Mouse (Mus musculus): ENCODE measurements around the gene Wdr95. TPM values are rescaled to one million over a fixed set of nuclear protein-coding genes. Genes with fewer than 3 reads are reported as not detected.
A peak's percentile ranks its signal among the peaks of the same experiment; 100 is the strongest.
"Not testable (repeated sequence)": the region's sequence is repeated elsewhere in the genome, so short reads cannot be mapped to it uniquely, and the experiment has no call there.

The Wdr95 gene
- polyA plus RNA-seq, 1 experiment from 2014 or later = not detected

- Histone ChIP-seq H3K27ac (peak overlapping the region; percentile 52), H3K9me3 (no peaks in the 10 kb centered on the region), H3K4me2 (replicated peaks) (peak overlapping the region; percentile 33; the same call in 1 of the 2 replicates), H3K9ac (no peak overlapping the region), H3K36me3 (no peaks in the 10 kb centered on the region), H3K4me1 (replicated peaks) (peaks cover 7% of the 10 kb centered on the region), H3K27me3 (replicated peaks) (no peaks in the 10 kb centered on the region), H3K4me3 (replicated peaks) (no peak overlapping the region)
- 19% methylated on average over 16 of the region's 16 CpGs for WGBS
- ATAC-seq = peak; percentile 73
These were observed 4.1 kb upstream of the Wdr95 start for GRCm38 (mm10) chr5:149524242-149524858.

- H3K9me3 ChIP-seq = no peaks in the 10 kb centered on the region
- 46% methylated on average over 6 of the region's 6 CpGs for WGBS
- H3K4me3 ChIP-seq (replicated peaks) = no peak overlapping the region
- peaks cover 7% of the 10 kb centered on the region for H3K4me1 ChIP-seq (replicated peaks)
- no peak overlapping the region for H3K27ac ChIP-seq
- no peak for ATAC-seq
- peak overlapping the region; percentile 33; the same call in 1 of the 2 replicates for H3K4me2 ChIP-seq (replicated peaks)
- no peaks in the 10 kb centered on the region for H3K27me3 ChIP-seq (replicated peaks)
- no peak overlapping the region for H3K9ac ChIP-seq
- no peaks in the 10 kb centered on the region for H3K36me3 ChIP-seq
These were observed 3.3 kb upstream of the Wdr95 start for GRCm38 (mm10) chr5:149525055-149525785.

- WGBS = 30% methylated on average over 10 of the region's 10 CpGs
- Histone ChIP-seq H3K4me2 (replicated peaks) (no peak overlapping the region), H3K4me3 (replicated peaks) (no peak overlapping the region), H3K4me1 (replicated peaks) (peaks cover 7% of the 10 kb centered on the region), H3K9ac (no peak overlapping the region), H3K27ac (peak overlapping the region; percentile 1; the same call in 1 of the 2 replicates), H3K36me3 (no peaks in the 10 kb centered on the region), H3K9me3 (no peaks in the 10 kb centered on the region), H3K27me3 (replicated peaks) (no peaks in the 10 kb centered on the region)
- ATAC-seq = no peak
These were observed 2.0 kb upstream of the Wdr95 start for GRCm38 (mm10) chr5:149526467-149526951.

- 82% methylated on average over 4 of the region's 4 CpGs for WGBS
- not testable (repeated sequence) for H3K9ac ChIP-seq; H3K4me1 ChIP-seq (replicated peaks); H3K36me3 ChIP-seq; H3K27me3 ChIP-seq (replicated peaks); H3K4me2 ChIP-seq (replicated peaks); H3K4me3 ChIP-seq (replicated peaks); ATAC-seq; H3K27ac ChIP-seq; H3K9me3 ChIP-seq
These were observed 1.2 kb upstream of the Wdr95 start for GRCm38 (mm10) chr5:149527292-149527691.

- no peak overlapping the region for H3K4me2 ChIP-seq (replicated peaks)
- H3K9ac ChIP-seq = no peak overlapping the region
- 88% methylated on average over 2 of the region's 2 CpGs for WGBS
- no peaks in the 10 kb centered on the region for H3K27me3 ChIP-seq (replicated peaks)
- H3K27ac ChIP-seq = no peak overlapping the region
- no peak for ATAC-seq
- no peaks in the 10 kb centered on the region for H3K9me3 ChIP-seq
- H3K4me3 ChIP-seq (replicated peaks) = no peak overlapping the region
- H3K36me3 ChIP-seq = no peaks in the 10 kb centered on the region
- 0 out of 2 replicates have a peak, but pooled peaks cover 6% of the 10 kb centered on the region for H3K4me1 ChIP-seq (replicated peaks)
These were observed 5.4 kb downstream of the Wdr95 start for GRCm38 (mm10) chr5:149533847-149534246.

GRCm38 (mm10) chr5:149536005-149536404 is 7.5 kb downstream of the Wdr95 start:
- Histone ChIP-seq H3K9ac (no peak overlapping the region), H3K36me3 (no peaks in the 10 kb centered on the region), H3K4me2 (replicated peaks) (no peak overlapping the region), H3K27ac (no peak overlapping the region), H3K4me3 (replicated peaks) (no peak overlapping the region), H3K27me3 (replicated peaks) (no peaks in the 10 kb centered on the region), H3K9me3 (no peaks in the 10 kb centered on the region), H3K4me1 (replicated peaks) (0 out of 2 replicates have a peak, but pooled peaks cover 6% of the 10 kb centered on the region)
- ATAC-seq = no peak
- WGBS = 68% methylated on average over 9 of the region's 9 CpGs

- no peak; the same call in 1 of the 2 replicates for ATAC-seq
- H3K9ac ChIP-seq = no peak overlapping the region
- H3K4me3 ChIP-seq (replicated peaks) = peak overlapping the region; percentile 15; the same call in 1 of the 2 replicates
- 21% methylated on average over 16 of the region's 16 CpGs for WGBS
- H3K9me3 ChIP-seq = no peaks in the 10 kb centered on the region
- H3K4me1 ChIP-seq (replicated peaks) = 0 out of 2 replicates have a peak, but pooled peaks cover 6% of the 10 kb centered on the region
- H3K27me3 ChIP-seq (replicated peaks) = no peaks in the 10 kb centered on the region
- peak overlapping the region; percentile 58 for H3K4me2 ChIP-seq (replicated peaks)
- H3K27ac ChIP-seq = no peak overlapping the region
- H3K36me3 ChIP-seq = no peaks in the 10 kb centered on the region
These were observed 9.5 kb downstream of the Wdr95 start for GRCm38 (mm10) chr5:149537796-149538511.

GRCm38 (mm10) chr5:149538531-149538930 is 10.1 kb downstream of the Wdr95 start:
- no peak overlapping the region for H3K27ac ChIP-seq
- no peak overlapping the region for H3K9ac ChIP-seq
- 46% methylated on average over 8 of the region's 8 CpGs for WGBS
- no peak overlapping the region for H3K4me3 ChIP-seq (replicated peaks)
- H3K9me3 ChIP-seq = no peaks in the 10 kb centered on the region
- H3K27me3 ChIP-seq (replicated peaks) = no peaks in the 10 kb centered on the region
- H3K4me1 ChIP-seq (replicated peaks) = 0 out of 2 replicates have a peak, but pooled peaks cover 6% of the 10 kb centered on the region
- peak overlapping the region; percentile 58 for H3K4me2 ChIP-seq (replicated peaks)
- H3K36me3 ChIP-seq = no peaks in the 10 kb centered on the region
- no peak for ATAC-seq

GRCm38 (mm10) chr5:149539051-149539450 is 10.6 kb downstream of the Wdr95 start:
- WGBS = 72% methylated on average over 4 of the region's 4 CpGs
- H3K9me3 ChIP-seq = no peaks in the 10 kb centered on the region
- H3K4me3 ChIP-seq (replicated peaks) = no peak overlapping the region
- H3K36me3 ChIP-seq = no peaks in the 10 kb centered on the region
- no peak overlapping the region for H3K9ac ChIP-seq
- no peaks in the 10 kb centered on the region for H3K27me3 ChIP-seq (replicated peaks)
- no peak for ATAC-seq
- 0 out of 2 replicates have a peak, but pooled peaks cover 6% of the 10 kb centered on the region for H3K4me1 ChIP-seq (replicated peaks)
- no peak overlapping the region for H3K4me2 ChIP-seq (replicated peaks)
- no peak overlapping the region for H3K27ac ChIP-seq

GRCm38 (mm10) chr5:149551179-149551578 is 22.7 kb downstream of the Wdr95 start:
- Histone ChIP-seq H3K4me1 (replicated peaks) (no peaks in the 10 kb centered on the region), H3K4me3 (replicated peaks) (no peak overlapping the region), H3K9ac (no peak overlapping the region), H3K9me3 (no peaks in the 10 kb centered on the region), H3K4me2 (replicated peaks) (no peak overlapping the region), H3K27ac (no peak overlapping the region), H3K27me3 (replicated peaks) (no peaks in the 10 kb centered on the region), H3K36me3 (no peaks in the 10 kb centered on the region)
- no peak for ATAC-seq
- 61% methylated on average over 7 of the region's 10 CpGs for WGBS

- H3K27me3 ChIP-seq (replicated peaks) = no peaks in the 10 kb centered on the region
- WGBS = 39% methylated on average over 9 of the region's 9 CpGs
- H3K9me3 ChIP-seq = no peaks in the 10 kb centered on the region
- no peak for ATAC-seq
- H3K9ac ChIP-seq = no peak overlapping the region
- H3K4me2 ChIP-seq (replicated peaks) = no peak overlapping the region
- H3K4me3 ChIP-seq (replicated peaks) = no peak overlapping the region
- no peaks in the 10 kb centered on the region for H3K36me3 ChIP-seq
- H3K4me1 ChIP-seq (replicated peaks) = no peaks in the 10 kb centered on the region
- H3K27ac ChIP-seq = no peak overlapping the region
These were observed 24.3 kb downstream of the Wdr95 start for GRCm38 (mm10) chr5:149552742-149553141.

GRCm38 (mm10) chr5:149553373-149553772 is 24.9 kb downstream of the Wdr95 start:
- Histone ChIP-seq H3K4me3 (replicated peaks) (no peak overlapping the region), H3K36me3 (no peaks in the 10 kb centered on the region), H3K4me2 (replicated peaks) (no peak overlapping the region), H3K4me1 (replicated peaks) (no peaks in the 10 kb centered on the region), H3K27me3 (replicated peaks) (no peaks in the 10 kb centered on the region), H3K27ac (no peak overlapping the region), H3K9me3 (no peaks in the 10 kb centered on the region), H3K9ac (no peak overlapping the region)
- ATAC-seq = no peak
- 93% methylated on average over 11 of the region's 11 CpGs for WGBS

All from intestine, embryonic 15.5 days (tissue).